Mouse (Mus musculus) mature B cell (primary cell): ENCODE measurements around the gene Pank2.
"Not testable (repeated sequence)": the region's sequence is repeated elsewhere in the genome, so short reads cannot be mapped to it uniquely, and the experiment has no call there.

Source experiments
- in situ Hi-C: fragments of 300-500 bp; cut with MboI; formaldehyde crosslinking; loops from 2 replicates; pipeline ENCODE4 v1.14.3; 2019

The Pank2 gene

GRCm38 (mm10) chr2:131260544-131261307 is 1.6 kb upstream of the Pank2 start:
- in situ Hi-C loops, result no loop called here

GRCm38 (mm10) chr2:131261481-131262212 is 648 bp upstream of the Pank2 start:
- in situ Hi-C loops, result no loop called here

GRCm38 (mm10) chr2:131262680-131263670 is 680 bp downstream of the Pank2 start:
- in situ Hi-C loops, result no loop called here

- in situ Hi-C loops, result no loop called here
Observed at GRCm38 (mm10) chr2:131264027-131264426, 1.7 kb downstream of the Pank2 start.

- in situ Hi-C loops, result no loop called here
Observed at GRCm38 (mm10) chr2:131265056-131265455, 2.8 kb downstream of the Pank2 start.

- in situ Hi-C loops, result no loop called here
Observed at GRCm38 (mm10) chr2:131275493-131275892, 13.2 kb downstream of the Pank2 start.

- in situ Hi-C loops, result no loop called here
Observed at GRCm38 (mm10) chr2:131276722-131277121, 14.4 kb downstream of the Pank2 start.

- in situ Hi-C loops, result no loop called here
Observed at GRCm38 (mm10) chr2:131281596-131281995, 19.3 kb downstream of the Pank2 start.

GRCm38 (mm10) chr2:131286276-131286675 is 24.0 kb downstream of the Pank2 start:
- in situ Hi-C loops, result no loop called here

- in situ Hi-C loops, result no loop called here
Observed at GRCm38 (mm10) chr2:131290669-131291068, 28.4 kb downstream of the Pank2 start.

GRCm38 (mm10) chr2:131296746-131297261 is 34.5 kb downstream of the Pank2 start:
- in situ Hi-C loops, result no loop called here

GRCm38 (mm10) chr2:131298674-131299073 is 36.4 kb downstream of the Pank2 start:
- in situ Hi-C loops, result not testable (repeated sequence)

- in situ Hi-C loops, result no loop called here
Observed at GRCm38 (mm10) chr2:131300485-131300884, 38.2 kb downstream of the Pank2 start.

GRCm38 (mm10) chr2:131301635-131302034 is 39.3 kb downstream of the Pank2 start:
- in situ Hi-C loops, result no loop called here

GRCm38 (mm10) chr2:131304497-131304896 is 42.2 kb downstream of the Pank2 start:
- in situ Hi-C loops, result no loop called here

- in situ Hi-C loops, result not testable (repeated sequence)
Observed at GRCm38 (mm10) chr2:131305226-131305625, 42.9 kb downstream of the Pank2 start.

- in situ Hi-C loops, result no loop called here
Observed at GRCm38 (mm10) chr2:131307391-131307790, 45.1 kb downstream of the Pank2 start.

GRCm38 (mm10) chr2:131307822-131308221 is 45.5 kb downstream of the Pank2 start:
- in situ Hi-C loops, result no loop called here

GRCm38 (mm10) chr2:131309296-131309695 is 47.0 kb downstream of the Pank2 start:
- in situ Hi-C loops, result no loop called here

- in situ Hi-C loops, result no loop called here
Observed at GRCm38 (mm10) chr2:131316167-131316566, 53.9 kb downstream of the Pank2 start.

GRCm38 (mm10) chr2:131319401-131319800 is 57.1 kb downstream of the Pank2 start:
- in situ Hi-C loops, result no loop called here

GRCm38 (mm10) chr2:131321192-131321591 is 58.9 kb downstream of the Pank2 start:
- in situ Hi-C loops, result not testable (repeated sequence)
